Mouse (Mus musculus) pancreas, adult 10 weeks (tissue): ENCODE measurements around the gene Gm20498. TPM values are rescaled to one million over a fixed set of nuclear protein-coding genes. Genes with fewer than 3 reads are reported as not detected.

ENCODE experiments used
- polyA plus RNA-seq: library from polyadenylated mRNA; stranded (reverse); fragments of 350-450 nt; fragmentation: Illumina TruSeq; extraction: RNeasy Lipid Tissue Mini Kit (QIAGEN cat#74804); gene quantifications from one replicate; pipeline ENCODE4 v1.2.3, GENCODE M21; 2015; ENCODE audit warnings: low read depth, low replicate concordance; ENCODE audit not compliant: insufficient read depth

The Gm20498 gene
- polyA plus RNA-seq = 1.1 TPM

DNA sequence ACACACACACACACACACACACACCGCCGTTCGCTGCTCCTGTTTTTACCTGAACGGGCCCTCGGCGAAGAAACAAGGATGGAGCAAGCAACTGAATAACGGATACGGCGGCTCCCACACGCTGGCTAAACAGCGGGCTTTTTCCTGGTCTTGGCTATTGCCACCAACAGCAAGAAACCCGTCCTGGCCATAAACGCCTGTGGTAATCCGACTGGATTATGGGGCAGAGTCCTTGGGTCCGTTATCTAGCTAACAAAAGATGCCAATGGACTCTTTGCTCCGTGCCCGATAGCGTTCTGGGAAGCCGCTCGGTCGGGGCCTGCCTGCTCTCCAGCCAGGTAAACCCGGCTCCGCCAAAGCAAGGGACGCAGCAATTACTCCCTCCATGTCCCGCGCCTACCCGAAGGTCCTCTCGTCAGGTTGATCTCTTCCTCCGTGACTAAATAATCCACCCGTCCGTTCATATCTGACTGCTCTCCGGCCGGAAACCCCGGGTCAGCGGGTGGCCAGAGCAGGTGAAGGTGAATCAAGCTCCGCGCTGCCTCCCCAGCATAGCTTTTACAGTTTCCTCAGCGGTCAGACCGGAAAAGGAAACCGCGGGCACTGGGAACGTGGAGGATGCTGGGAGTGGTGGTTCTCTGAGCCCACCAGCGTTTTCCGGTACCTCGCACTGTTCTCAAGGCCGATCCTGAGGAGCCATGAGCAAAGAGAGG, at the start of gene Gm20498, which contains the start of gene Synj2bp:
Gene Gm20498, minus strand, starts transcription at position 590 of the 713 bp plus-strand sequence.
Gene Synj2bp, minus strand, starts transcription at position 596 of the 713 bp plus-strand sequence.

GRCm38 (mm10) chr12:81568374-81568773, 35.7 kb upstream of the Gm20498 start, which contains the start of gene Adam21:
Gene Adam21, minus strand, starts transcription at chr12:81568474.

DNA sequence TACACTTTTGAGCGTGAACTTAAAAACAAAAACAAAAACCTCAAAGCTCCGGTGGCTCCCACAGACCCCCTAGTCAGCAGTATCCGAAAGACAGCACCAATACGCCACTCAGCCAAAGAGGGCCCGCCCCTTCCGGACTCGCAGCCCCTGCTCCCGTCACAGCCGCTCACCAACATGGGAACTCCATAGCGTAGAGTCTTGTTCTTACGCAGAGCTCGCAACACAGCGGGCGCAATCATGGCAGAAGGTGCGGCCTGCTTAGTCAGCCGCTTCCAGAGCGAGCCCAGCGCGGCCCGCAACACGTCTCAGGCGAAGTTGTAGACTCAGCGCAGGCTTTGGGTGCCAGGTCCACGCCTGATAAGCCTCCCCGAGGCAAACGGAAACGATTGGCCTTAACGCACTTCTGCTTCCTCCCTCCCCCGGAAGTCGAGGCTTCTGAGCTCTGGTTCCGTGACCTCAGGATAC, 47.9 kb downstream of the Gm20498 start, which contains the start of gene Cox16:
Gene Cox16, minus strand, starts transcription at position 401 of the 465 bp plus-strand sequence.

GRCm38 (mm10) chr12:81421846-81422245, 110.9 kb downstream of the Gm20498 start, which contains the start of gene Adam4:
Gene Adam4, minus strand, starts transcription at chr12:81421946.

GRCm38 (mm10) chr12:81379364-81379763, 153.3 kb downstream of the Gm20498 start, which contains the start of gene Gm4787:
Gene Gm4787, minus strand, starts transcription at chr12:81379464.

GRCm38 (mm10) chr12:81332875-81333421, 199.8 kb downstream of the Gm20498 start, which contains the start of gene Slc8a3:
Gene Slc8a3, minus strand, starts transcription at chr12:81333180.

Other genes with a start within 250 kb of the Gm20498 start
- gene Slc8a3, start 199.7 kb downstream of the Gm20498 start, polyA plus RNA-seq = not detected
- 1.3 TPM for gene Gm4787, start 153.4 kb downstream of the Gm20498 start, polyA plus RNA-seq
- gene Adam4, start 111.0 kb downstream of the Gm20498 start, polyA plus RNA-seq = 0.42 TPM
- gene Cox16, start 47.8 kb downstream of the Gm20498 start, polyA plus RNA-seq = 34.0 TPM
- gene Synj2bp, start within 50 bp of the Gm20498 start, polyA plus RNA-seq = 6.4 TPM
- not detected for gene Adam21, start 35.6 kb upstream of the Gm20498 start, polyA plus RNA-seq
- 8.0 TPM for gene Med6, start 62.1 kb upstream of the Gm20498 start, polyA plus RNA-seq
- gene Ttc9, start 98.3 kb upstream of the Gm20498 start, polyA plus RNA-seq = 2.1 TPM
- gene Map3k9, start 248.3 kb upstream of the Gm20498 start, polyA plus RNA-seq = 0.79 TPM